Mouse (Mus musculus) embryonic facial prominence, embryonic 11.5 days (tissue): ENCODE measurements around the gene Ypel3. TPM values are rescaled to one million over a fixed set of nuclear protein-coding genes. Genes with fewer than 3 reads are reported as not detected.

Experiments
- ATAC-seq: fragments of 200-750 bp; cut with Nextera tagmentation; replicated peaks from 2 replicates; pipeline ENCODE4 v1.8.0; 2017; ENCODE audit warnings: low read depth; ENCODE audit not compliant: insufficient number of reproducible peaks, low FRiP score, low TSS enrichment
- DNase-seq: peaks from one replicate; pipeline ENCODE4 v3.0.0-alpha.2; 2015; ENCODE audit warnings: low spot score
- H3K27ac ChIP-seq: fragments of 300-500 bp; sonication (generic); replicated peaks from 2 replicates; pipeline ENCODE4 v1.5.1; 2014; ENCODE audit warnings: mild to moderate bottlenecking, low read depth, low read length, control low read depth
- H3K27me3 ChIP-seq: fragments of 300-500 bp; sonication (generic); 2 replicates; pipeline ENCODE4 v1.6.1; 2014; ENCODE audit warnings: mild to moderate bottlenecking, low read length, moderate library complexity, mixed read lengths; ENCODE audit not compliant: control insufficient read depth, insufficient read depth
- H3K36me3 ChIP-seq: fragments of 300-500 bp; sonication (generic); replicated peaks from 2 replicates; pipeline ENCODE4 v1.6.1; 2014; ENCODE audit warnings: low read depth, mild to moderate bottlenecking, low read length, moderate library complexity, mixed read lengths; ENCODE audit not compliant: control insufficient read depth, insufficient read depth
- H3K4me1 ChIP-seq: fragments of 300-500 bp; sonication (generic); 2 replicates; pipeline ENCODE4 v1.6.1; 2014; ENCODE audit warnings: low read length, mixed read lengths; ENCODE audit not compliant: control insufficient read depth, insufficient read depth
- H3K4me2 ChIP-seq: fragments of 300-500 bp; sonication (generic); 2 replicates; pipeline ENCODE4 v1.6.1; 2014; ENCODE audit warnings: low read depth, mild to moderate bottlenecking, control low read depth, low read length, moderate library complexity
- H3K4me3 ChIP-seq: fragments of 300-500 bp; sonication (generic); 2 replicates; pipeline ENCODE4 v1.5.1; 2014; ENCODE audit warnings: low read depth, low read length, control low read depth
- H3K9ac ChIP-seq: fragments of 300-500 bp; sonication (generic); replicated peaks from 2 replicates; pipeline ENCODE4 v1.6.1; 2014; ENCODE audit warnings: mild to moderate bottlenecking, control low read depth, low read length
- H3K9me3 ChIP-seq: fragments of 300-500 bp; sonication (generic); replicated peaks from 2 replicates; pipeline ENCODE4 v1.6.1; 2016; ENCODE audit warnings: mild to moderate bottlenecking, low read length, inconsistent platforms, mixed read lengths; ENCODE audit not compliant: control insufficient read depth
- WGBS: fragments of 180-500 bp; shearing (Covaris S2); extraction: QIAGEN DNeasy Blood & Tissue Kit; methylation state at CpG from one replicate; pipeline ENCODE4 v1.1.7; 2014; 5-methylcytosine and 5-hydroxymethylcytosine counted together
- polyA plus RNA-seq: library from polyadenylated mRNA; unstranded; fragments of >200 nt; fragmentation: Nextera tagmentation; extraction: Ambion mirVana; gene quantifications from 2 replicates; pipeline ENCODE4 v1.2.1, GENCODE M21; 2014

Gene Ypel3
- polyA plus RNA-seq, 1 experiment from 2014 or later = 89.1 TPM

DNA sequence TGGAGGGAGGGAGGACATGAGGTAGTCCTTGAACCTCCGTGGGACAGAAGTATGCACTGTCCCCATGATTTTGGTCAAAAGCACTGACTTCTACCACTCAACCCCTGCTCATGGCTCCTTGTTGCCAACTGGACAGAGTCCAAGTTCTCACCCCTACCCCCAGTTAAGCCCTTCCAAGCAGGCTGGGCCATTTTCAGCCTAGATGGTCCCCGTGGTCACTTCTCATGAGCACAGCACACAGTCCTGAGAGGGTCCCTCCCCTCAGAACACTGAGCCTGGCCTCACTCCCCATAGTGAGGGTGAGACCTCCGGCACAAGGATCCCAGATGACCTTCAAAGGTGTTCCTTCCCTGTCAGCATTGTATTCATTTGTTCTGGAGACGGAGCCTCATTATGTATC is 12.4 kb downstream of the Ypel3 start:
- Histone ChIP-seq H3K4me3 (no peak overlapping the region), H3K27ac (no peak overlapping the region), H3K9ac (no peak overlapping the region), H3K36me3 (peaks cover 29% of the 10 kb centered on the region), H3K4me1 (no peaks in the 10 kb centered on the region; the same call in 1 of the 2 replicates), H3K9me3 (no peaks in the 10 kb centered on the region), H3K4me2 (no peak overlapping the region), H3K27me3 (no peaks in the 10 kb centered on the region)
- ATAC-seq (no peak), DNase-seq (no peak)
- 94% methylated on average over 4 of the region's 4 CpGs for WGBS

DNA sequence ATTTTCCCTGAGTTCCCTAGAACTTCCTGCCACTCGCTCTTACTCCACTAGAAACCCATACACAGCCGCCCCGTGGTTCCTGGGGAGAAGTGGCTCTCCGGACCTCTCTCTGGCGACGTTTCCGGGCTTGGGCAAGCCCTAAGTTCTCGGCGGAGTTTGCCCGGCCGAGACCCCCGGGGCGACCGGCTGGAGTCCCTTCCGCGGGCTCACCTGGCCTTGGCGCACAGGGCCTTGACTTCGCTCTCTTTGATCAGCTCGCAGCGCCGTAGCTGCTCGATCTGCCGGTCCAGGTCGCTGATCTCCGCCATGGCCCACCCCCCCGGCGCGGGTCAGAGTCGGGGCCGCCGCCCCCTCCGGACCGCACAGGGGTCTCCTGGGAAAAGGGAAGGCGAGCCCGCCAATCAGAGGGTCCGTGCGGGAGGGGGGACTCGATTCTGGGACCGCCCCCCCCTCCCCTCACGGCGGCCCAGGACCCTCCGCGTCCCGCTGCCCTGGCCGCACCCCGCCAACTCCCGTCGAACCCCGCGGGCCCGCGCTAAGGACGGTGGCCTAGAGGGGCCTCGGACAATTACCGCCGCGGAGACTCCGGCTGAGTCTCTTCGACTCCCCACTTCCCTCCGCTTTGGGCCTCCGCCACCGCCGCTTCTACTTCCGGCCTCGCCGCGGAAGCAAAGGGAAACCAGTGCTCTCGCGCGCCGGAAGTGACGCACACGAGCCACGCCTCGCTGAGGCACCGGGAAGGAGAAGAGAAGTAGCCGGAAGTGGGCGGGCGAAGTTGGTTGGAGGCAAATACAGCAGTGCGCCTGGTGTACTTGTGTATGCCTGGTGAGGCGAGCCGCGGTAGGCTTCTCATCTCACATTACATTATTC is 15.3 kb downstream of the Ypel3 start, which contains the start of gene Ppp4c:
Gene Ppp4c (minus strand): TSS at position 646 of the 870 bp plus-strand sequence.
- Histone ChIP-seq H3K36me3 (peaks cover 27% of the 10 kb centered on the region), H3K27me3 (no peaks in the 10 kb centered on the region), H3K4me1 (no peaks in the 10 kb centered on the region; the same call in 1 of the 2 replicates), H3K27ac (peak within 1 kb of the TSS; percentile 91), H3K9me3 (no peaks in the 10 kb centered on the region), H3K4me3 (peak within 1 kb of the TSS; percentile 79), H3K4me2 (peak within 1 kb of the TSS; percentile 57), H3K9ac (peak within 1 kb of the TSS; percentile 87)
- ATAC-seq (peak; percentile 87), DNase-seq (peak; percentile 99)
- under 1% methylated on average over 75 of the region's 83 CpGs for WGBS

DNA sequence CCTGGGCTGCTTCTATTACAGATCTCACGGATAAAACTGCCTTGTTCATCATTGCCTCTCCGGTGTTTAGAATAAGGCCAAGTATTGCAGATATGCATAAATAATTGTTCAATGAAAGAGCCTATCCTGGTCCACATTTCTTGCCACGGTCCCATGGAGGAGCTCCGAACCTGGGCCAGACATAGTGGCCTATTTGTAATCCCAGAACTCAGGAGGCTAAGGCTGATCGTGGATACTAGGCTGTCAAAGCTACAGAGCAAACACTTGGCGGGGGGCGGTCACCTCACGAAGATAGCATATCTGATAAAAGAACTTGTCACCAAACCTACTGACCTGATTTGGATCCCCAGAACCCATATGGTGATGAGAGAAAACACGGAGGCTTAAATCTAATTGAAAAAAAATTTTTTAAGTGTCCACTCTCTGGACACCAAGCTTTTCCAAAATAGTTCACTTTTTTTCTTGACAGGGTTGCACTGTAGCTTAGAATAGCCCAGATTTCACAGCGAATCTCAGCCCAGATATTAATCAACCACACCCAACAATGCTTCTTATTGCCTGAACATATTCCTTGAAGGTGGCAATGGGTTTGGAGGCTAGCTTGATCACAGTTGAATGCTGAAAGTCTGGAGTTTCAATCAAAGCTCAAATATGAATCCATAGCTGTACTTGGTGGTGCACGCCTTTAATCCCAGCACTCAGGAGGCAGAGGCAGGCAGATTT is 16.1 kb downstream of the Ypel3 start:
- peak overlapping the region; percentile 47 for H3K9ac ChIP-seq
- peak overlapping the region; percentile 79 for H3K4me3 ChIP-seq
- WGBS = 24% methylated on average over 11 of the region's 11 CpGs
- H3K4me2 ChIP-seq = peak overlapping the region; percentile 57
- H3K36me3 ChIP-seq = peaks cover 22% of the 10 kb centered on the region
- H3K4me1 ChIP-seq = peaks cover 3% of the 10 kb centered on the region
- no peaks in the 10 kb centered on the region for H3K27me3 ChIP-seq
- H3K9me3 ChIP-seq = no peaks in the 10 kb centered on the region
- ATAC-seq = peak; percentile 22; the same call in 1 of the 2 replicates
- peak overlapping the region; percentile 91 for H3K27ac ChIP-seq
- DNase-seq = no peak

DNA sequence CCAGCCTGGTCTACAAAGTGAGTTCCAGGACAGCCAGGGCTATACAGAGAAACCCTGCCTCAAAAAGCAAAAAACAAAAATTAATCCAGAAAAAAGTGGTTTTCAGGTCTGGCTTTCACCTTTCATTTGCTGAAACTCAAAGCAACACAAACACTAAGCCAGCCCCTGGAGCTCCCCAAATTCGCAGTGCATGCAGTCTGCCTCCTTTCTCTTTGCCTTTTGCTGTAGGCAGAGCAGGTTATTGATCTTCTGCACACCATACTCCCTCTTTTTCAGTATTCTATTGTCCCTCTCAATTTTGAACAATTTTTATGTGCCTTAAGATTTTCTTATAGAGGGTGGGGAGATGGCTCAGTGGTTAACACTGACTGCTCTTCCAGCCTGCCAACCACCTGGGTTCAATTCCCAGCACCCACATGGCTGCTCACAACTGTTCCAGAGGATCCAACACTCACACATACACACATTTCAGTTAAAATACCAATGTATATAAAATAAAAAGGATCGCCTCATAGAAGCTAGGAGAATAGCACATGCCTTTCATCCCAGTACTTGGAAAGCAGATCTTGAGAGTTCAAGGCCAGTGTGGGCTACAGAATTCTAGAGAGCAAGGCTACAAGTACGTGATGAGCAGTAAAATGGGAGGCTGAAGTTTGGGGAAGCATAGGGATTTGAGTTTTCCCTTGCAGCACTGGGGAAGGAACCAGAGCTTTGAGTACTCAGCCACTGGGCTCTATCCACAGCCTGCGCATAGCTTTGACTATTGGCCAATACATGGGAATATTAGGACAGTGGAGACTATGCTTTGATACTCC is 16.9 kb downstream of the Ypel3 start:
- Histone ChIP-seq H3K4me2 (no peak overlapping the region), H3K27me3 (no peaks in the 10 kb centered on the region), H3K27ac (no peak overlapping the region), H3K4me3 (no peak overlapping the region), H3K36me3 (peaks cover 16% of the 10 kb centered on the region), H3K9me3 (no peaks in the 10 kb centered on the region), H3K4me1 (peaks cover 3% of the 10 kb centered on the region), H3K9ac (no peak overlapping the region)
- ATAC-seq = no peak
- DNase-seq = no peak
- 73% methylated on average over 4 of the region's 4 CpGs for WGBS

DNA sequence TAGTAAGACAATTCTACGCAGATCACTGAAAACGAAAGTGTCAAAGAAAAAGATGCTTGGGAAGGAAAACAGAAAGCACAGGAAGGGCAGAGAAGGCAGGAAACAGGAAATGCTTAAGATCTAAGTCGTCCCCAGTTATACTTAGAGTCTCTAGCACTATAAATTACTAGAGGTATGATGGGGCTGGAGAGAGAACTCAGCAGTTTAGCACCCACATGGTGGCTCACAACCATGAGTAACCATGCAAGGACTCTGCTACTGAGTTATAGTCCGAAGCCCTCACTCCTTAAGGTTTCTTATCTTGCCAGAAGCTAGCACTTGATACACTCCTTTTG is 17.5 kb downstream of the Ypel3 start:
- Histone ChIP-seq H3K4me3 (no peak overlapping the region), H3K4me1 (peaks cover 3% of the 10 kb centered on the region), H3K9me3 (no peaks in the 10 kb centered on the region), H3K27ac (no peak overlapping the region), H3K36me3 (peaks cover 16% of the 10 kb centered on the region), H3K4me2 (no peak overlapping the region), H3K9ac (no peak overlapping the region), H3K27me3 (no peaks in the 10 kb centered on the region)
- no peak for ATAC-seq
- WGBS = 70% methylated on average over 4 of the region's 4 CpGs
- DNase-seq = no peak

DNA sequence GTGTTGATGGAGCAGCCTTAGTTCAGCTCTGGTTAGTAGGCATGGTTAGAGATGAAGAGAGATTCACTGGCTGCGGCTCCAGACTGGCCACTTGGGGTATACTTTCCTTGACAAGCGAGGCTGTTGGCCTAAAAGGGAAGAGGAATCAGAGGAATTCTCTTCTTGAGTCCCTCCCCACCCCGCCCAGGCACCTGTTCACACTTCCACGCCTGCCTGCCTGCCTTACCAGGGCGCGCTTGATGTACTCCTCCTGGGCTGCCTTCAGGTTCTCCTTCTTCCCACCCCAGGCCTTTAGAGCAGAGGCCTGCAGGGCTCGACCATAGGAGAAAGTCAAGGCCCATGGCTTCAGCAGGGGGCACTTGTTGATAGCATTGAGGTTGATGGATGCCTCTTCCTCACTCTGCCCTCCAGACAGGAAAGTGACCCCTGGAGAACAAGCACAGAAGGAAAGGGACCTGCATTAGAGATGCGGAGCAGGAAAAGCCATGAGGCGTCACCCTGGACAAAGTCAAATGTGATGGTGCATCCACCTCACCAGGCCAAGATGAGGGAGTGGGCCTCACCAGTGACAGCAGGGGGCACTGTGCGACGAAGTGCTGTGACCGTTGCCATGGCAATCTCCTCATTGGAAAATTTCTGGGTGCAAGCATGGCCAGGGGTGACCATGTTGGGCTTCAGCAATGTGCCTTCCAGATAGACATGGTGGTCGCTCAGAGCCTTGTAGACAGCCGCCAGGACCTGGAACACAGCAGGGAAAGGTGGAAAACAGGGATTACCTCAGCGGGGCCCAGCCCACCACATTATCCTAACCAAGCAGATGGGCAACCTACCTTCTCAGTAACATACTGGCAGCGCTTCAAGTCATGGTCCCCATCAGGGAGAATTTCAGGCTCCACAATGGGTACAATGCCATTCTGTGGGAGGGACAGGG is 18.9 kb downstream of the Ypel3 start:
- DNase-seq = no peak
- WGBS = 85% methylated on average over 16 of the region's 16 CpGs
- Histone ChIP-seq H3K27ac (no peak overlapping the region), H3K9me3 (no peaks in the 10 kb centered on the region), H3K4me2 (no peak overlapping the region), H3K4me3 (no peak overlapping the region), H3K27me3 (no peaks in the 10 kb centered on the region), H3K4me1 (peaks cover 3% of the 10 kb centered on the region), H3K36me3 (peaks cover 9% of the 10 kb centered on the region), H3K9ac (no peak overlapping the region)
- ATAC-seq = no peak

DNA sequence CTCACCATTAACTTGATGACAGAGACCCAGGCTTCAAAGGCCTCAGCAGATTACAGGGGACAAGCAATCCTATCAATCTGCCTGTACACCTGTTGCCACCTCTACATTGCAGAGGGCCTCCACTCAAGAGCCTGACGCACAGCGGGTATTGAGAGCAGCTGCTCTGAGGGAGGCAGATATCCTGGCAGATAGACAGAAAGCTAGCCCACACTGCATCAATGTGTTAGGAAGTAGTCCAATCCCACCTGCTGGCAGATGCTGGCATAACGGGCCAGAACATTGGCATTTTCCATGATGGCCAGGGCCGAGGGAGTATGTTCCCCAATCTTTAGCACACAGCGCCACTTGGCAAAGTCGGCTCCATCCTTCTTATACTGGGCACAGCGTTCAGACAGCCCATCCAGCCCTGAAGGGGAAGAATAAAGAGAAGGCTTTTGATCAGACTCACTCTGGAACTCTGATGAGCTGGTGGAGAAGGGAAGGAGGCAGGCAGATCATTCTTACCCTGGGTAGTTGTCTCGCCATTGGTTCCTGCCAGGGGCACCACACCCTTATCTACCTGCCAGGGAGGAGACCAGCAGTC is 19.7 kb downstream of the Ypel3 start:
- H3K4me1 ChIP-seq = peaks cover 3% of the 10 kb centered on the region

More for the DNA sequence above, 19.7 kb downstream of the Ypel3 start:
- H3K27ac ChIP-seq = no peak overlapping the region
- no peaks in the 10 kb centered on the region for H3K27me3 ChIP-seq
- no peaks in the 10 kb centered on the region for H3K9me3 ChIP-seq
- no peak overlapping the region for H3K4me3 ChIP-seq
- DNase-seq (peak; percentile 45), ATAC-seq (no peak)
- 83% methylated on average over 8 of the region's 8 CpGs for WGBS
- H3K36me3 ChIP-seq = peaks cover 9% of the 10 kb centered on the region
- H3K4me2 ChIP-seq = no peak overlapping the region
- H3K9ac ChIP-seq = no peak overlapping the region
